Mouse (Mus musculus): Measurements from ENCODE around the gene Mef2b.
A peak's percentile ranks its signal among the peaks of the same experiment; 100 is the strongest.
"Not testable (repeated sequence)": the region's sequence is repeated elsewhere in the genome, so short reads cannot be mapped to it uniquely, and the experiment has no call there.

The Mef2b gene

GRCm38 (mm10) chr8:70181212-70181902 lies 41.8 kb downstream of the Mef2b start:
- no peak for DNase-seq

GRCm38 (mm10) chr8:70181903-70182252 lies 42.4 kb downstream of the Mef2b start:
- DNase-seq: no peak

GRCm38 (mm10) chr8:70183194-70183593 lies 43.7 kb downstream of the Mef2b start:
- no peak for DNase-seq

GRCm38 (mm10) chr8:70188707-70189106 lies 49.2 kb downstream of the Mef2b start:
- DNase-seq: no peak

- DNase-seq: no peak
Measured at GRCm38 (mm10) chr8:70193238-70193637, 53.7 kb downstream of the Mef2b start.

GRCm38 (mm10) chr8:70194191-70194590 lies 54.7 kb downstream of the Mef2b start:
- no peak for DNase-seq

- DNase-seq: no peak
Measured at GRCm38 (mm10) chr8:70195762-70196161, 56.3 kb downstream of the Mef2b start.

GRCm38 (mm10) chr8:70197603-70198002 lies 58.1 kb downstream of the Mef2b start:
- no peak for DNase-seq

GRCm38 (mm10) chr8:70200098-70200681 lies 60.7 kb downstream of the Mef2b start:
- no peak for DNase-seq

- no peak for DNase-seq
Measured at GRCm38 (mm10) chr8:70201417-70201816, 61.9 kb downstream of the Mef2b start.

- DNase-seq: no peak
Measured at GRCm38 (mm10) chr8:70203072-70203471, 63.6 kb downstream of the Mef2b start.

GRCm38 (mm10) chr8:70204757-70205156 lies 65.2 kb downstream of the Mef2b start:
- no peak for DNase-seq

- no peak for DNase-seq
Measured at GRCm38 (mm10) chr8:70208130-70208529, 68.6 kb downstream of the Mef2b start.

GRCm38 (mm10) chr8:70210538-70210937 lies 71.0 kb downstream of the Mef2b start:
- DNase-seq: peak; percentile 23

GRCm38 (mm10) chr8:70211275-70211674 lies 71.8 kb downstream of the Mef2b start:
- DNase-seq: no peak

GRCm38 (mm10) chr8:70211726-70212111 lies 72.2 kb downstream of the Mef2b start:
- peak; percentile 30 for DNase-seq

- peak; percentile 99 for DNase-seq
Measured at GRCm38 (mm10) chr8:70212112-70213055, 72.9 kb downstream of the Mef2b start, which contains the start of gene Slc25a42. Slc25a42 (minus strand) TSS chr8:70212305.

GRCm38 (mm10) chr8:70214411-70214810 lies 74.9 kb downstream of the Mef2b start:
- no peak for DNase-seq

- no peak for DNase-seq
Measured at GRCm38 (mm10) chr8:70215092-70215491, 75.6 kb downstream of the Mef2b start.

GRCm38 (mm10) chr8:70216161-70216560 lies 76.7 kb downstream of the Mef2b start:
- DNase-seq: not testable (repeated sequence)

GRCm38 (mm10) chr8:70216566-70216965 lies 77.1 kb downstream of the Mef2b start:
- DNase-seq: no peak
